Mouse (Mus musculus) limb, embryonic 14.5 days (tissue): ENCODE measurements around the gene Aox2. TPM values are rescaled to one million over a fixed set of nuclear protein-coding genes. Genes with fewer than 3 reads are reported as not detected.

ENCODE experiments used
- ATAC-seq: fragments of 200-750 bp; cut with Nextera tagmentation; 2 replicates; pipeline ENCODE4 v1.8.0; 2017; ENCODE audit warnings: low read depth, moderate number of reproducible peaks, moderate TSS enrichment; ENCODE audit not compliant: low FRiP score
- DNase-seq: peaks from one replicate; pipeline ENCODE4 v3.0.0-alpha.2; 2015; ENCODE audit warnings: low spot score
- H3K27ac ChIP-seq: fragments of 300-500 bp; sonication (generic); replicated peaks from 2 replicates; pipeline ENCODE4 v1.5.1; 2014; ENCODE audit warnings: low read depth, mild to moderate bottlenecking, low read length, moderate library complexity, mixed read lengths
- H3K27me3 ChIP-seq: fragments of 300-500 bp; sonication (generic); 2 replicates; pipeline ENCODE4 v1.6.1; 2014; ENCODE audit warnings: low read length, mixed read lengths; ENCODE audit not compliant: control insufficient read depth, insufficient read depth
- H3K36me3 ChIP-seq: fragments of 300-500 bp; sonication (generic); 2 replicates; pipeline ENCODE4 v1.6.1; 2014; ENCODE audit warnings: mild to moderate bottlenecking, low read length, moderate library complexity, mixed read lengths; ENCODE audit not compliant: control insufficient read depth, insufficient read depth
- H3K4me1 ChIP-seq: fragments of 300-500 bp; sonication (generic); 2 replicates; pipeline ENCODE4 v1.6.1; 2014; ENCODE audit warnings: antibody characterized with exemption, low read length, mixed read lengths; ENCODE audit not compliant: control insufficient read depth, insufficient read depth
- H3K4me2 ChIP-seq: fragments of 300-500 bp; sonication (generic); replicated peaks from 2 replicates; pipeline ENCODE4 v1.6.1; 2014; ENCODE audit warnings: low read depth, mild to moderate bottlenecking, low read length, moderate library complexity; ENCODE audit not compliant: severe bottlenecking
- H3K4me3 ChIP-seq: fragments of 300-500 bp; sonication (generic); replicated peaks from 2 replicates; pipeline ENCODE4 v1.5.1; 2014; ENCODE audit warnings: low read length
- H3K9ac ChIP-seq: fragments of 300-500 bp; sonication (generic); 2 replicates; pipeline ENCODE4 v1.6.1; 2014; ENCODE audit warnings: mild to moderate bottlenecking, low read depth, low read length, moderate library complexity; ENCODE audit not compliant: severe bottlenecking
- H3K9me3 ChIP-seq: fragments of 300-500 bp; sonication (generic); 2 replicates; pipeline ENCODE4 v1.6.1; 2016; ENCODE audit warnings: low read length; ENCODE audit not compliant: control insufficient read depth
- POLR2A ChIP-seq: fragments of 200-500 bp; IDR thresholded peaks from 2 replicates; pipeline ENCODE4 v1.8.0; 2012; ENCODE audit warnings: inconsistent platforms, mild to moderate bottlenecking, moderate library complexity, borderline replicate concordance; ENCODE audit not compliant: insufficient read depth, insufficient read length; ENCODE audit errors: extremely low read depth
- WGBS: fragments of 180-500 bp; shearing (Covaris S2); extraction: QIAGEN DNeasy Blood & Tissue Kit; methylation state at CpG from one replicate; pipeline ENCODE4 v1.1.7; 2014; 5-methylcytosine and 5-hydroxymethylcytosine counted together
- polyA plus RNA-seq, 2 experiments: library from polyadenylated mRNA; depleted of rRNA in 1 of 2; stranded (reverse) in 1 of 2; unstranded in 1 of 2; fragments of >200 nt; fragmentation: Nextera tagmentation in 1 of 2; extraction: Ambion mirVana in 1 of 2; gene quantifications; 2 replicates each; pipeline versions ENCODE4 v1.2.1 to v1.2.3; 2012 to 2014

The Aox2 gene
- polyA plus RNA-seq, 2 experiments: 0.06 to 0.10 TPM

- H3K9me3 ChIP-seq: no peaks in the 10 kb centered on the region
- DNase-seq (no peak), ATAC-seq (no peak)
- H3K9ac ChIP-seq: no peak overlapping the region
- no peaks in the 10 kb centered on the region for H3K4me1 ChIP-seq
- no peaks in the 10 kb centered on the region for H3K27me3 ChIP-seq
- no peak overlapping the region for H3K4me3 ChIP-seq
- no peak for TF ChIP-seq POLR2A
- H3K4me2 ChIP-seq: no peak overlapping the region
- peaks cover 80% of the 10 kb centered on the region for H3K36me3 ChIP-seq
- no peak overlapping the region for H3K27ac ChIP-seq
- 96% methylated on average over 6 of the region's 6 CpGs for WGBS
Measured at GRCm38 (mm10) chr1:58397731-58398130, 119.6 kb downstream of the Aox2 start.

- H3K9ac ChIP-seq: no peak overlapping the region
- H3K4me1 ChIP-seq: no peaks in the 10 kb centered on the region
- H3K9me3 ChIP-seq: no peaks in the 10 kb centered on the region
- no peak for ATAC-seq
- TF ChIP-seq POLR2A: no peak
- H3K36me3 ChIP-seq: peaks cover 89% of the 10 kb centered on the region
- H3K4me3 ChIP-seq: no peak overlapping the region
- no peak overlapping the region for H3K4me2 ChIP-seq
- H3K27me3 ChIP-seq: no peaks in the 10 kb centered on the region
- H3K27ac ChIP-seq: no peak overlapping the region
- DNase-seq: no peak
- WGBS: 95% methylated on average over 6 of the region's 6 CpGs
Measured at GRCm38 (mm10) chr1:58401396-58401795, 123.3 kb downstream of the Aox2 start.

- no peak for TF ChIP-seq POLR2A
- H3K4me2 ChIP-seq: no peak overlapping the region
- ATAC-seq (no peak), DNase-seq (no peak)
- H3K27ac ChIP-seq: no peak overlapping the region
- H3K36me3 ChIP-seq: peaks cover 71% of the 10 kb centered on the region
- WGBS: 92% methylated on average over 5 of the region's 5 CpGs
- no peak overlapping the region for H3K4me3 ChIP-seq
- no peaks in the 10 kb centered on the region for H3K27me3 ChIP-seq
- H3K9me3 ChIP-seq: no peaks in the 10 kb centered on the region
- H3K4me1 ChIP-seq: no peaks in the 10 kb centered on the region
- H3K9ac ChIP-seq: no peak overlapping the region
Measured at GRCm38 (mm10) chr1:58403745-58404144, 125.6 kb downstream of the Aox2 start.

DNA sequence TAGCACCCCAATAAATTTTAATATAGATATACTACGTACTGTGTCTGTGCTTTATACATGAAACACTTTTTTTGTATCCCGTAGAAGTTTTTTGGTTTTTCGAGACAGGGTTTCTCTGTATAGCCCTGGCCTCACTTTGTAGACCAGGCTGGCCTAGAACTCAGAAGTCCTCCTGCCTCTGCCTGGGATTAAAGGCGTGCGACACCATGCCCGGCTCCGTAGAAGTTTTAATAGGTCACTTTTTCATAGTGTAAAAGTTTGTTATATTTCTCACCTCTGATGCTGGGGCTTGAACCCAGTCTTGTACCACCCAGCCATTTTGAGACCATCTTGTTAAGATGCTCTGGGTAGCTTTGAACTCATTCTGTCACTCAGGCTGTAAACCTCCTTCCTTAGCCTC lies 129.2 kb downstream of the Aox2 start:
- no peak for DNase-seq
- Histone ChIP-seq H3K4me2 (no peak overlapping the region), H3K27me3 (no peaks in the 10 kb centered on the region), H3K4me3 (no peak overlapping the region), H3K4me1 (no peaks in the 10 kb centered on the region), H3K27ac (no peak overlapping the region), H3K9ac (no peak overlapping the region), H3K36me3 (peaks cover 64% of the 10 kb centered on the region), H3K9me3 (no peaks in the 10 kb centered on the region)
- no peak for TF ChIP-seq POLR2A
- no peak for ATAC-seq
- WGBS: 94% methylated on average over 7 of the region's 7 CpGs

DNA sequence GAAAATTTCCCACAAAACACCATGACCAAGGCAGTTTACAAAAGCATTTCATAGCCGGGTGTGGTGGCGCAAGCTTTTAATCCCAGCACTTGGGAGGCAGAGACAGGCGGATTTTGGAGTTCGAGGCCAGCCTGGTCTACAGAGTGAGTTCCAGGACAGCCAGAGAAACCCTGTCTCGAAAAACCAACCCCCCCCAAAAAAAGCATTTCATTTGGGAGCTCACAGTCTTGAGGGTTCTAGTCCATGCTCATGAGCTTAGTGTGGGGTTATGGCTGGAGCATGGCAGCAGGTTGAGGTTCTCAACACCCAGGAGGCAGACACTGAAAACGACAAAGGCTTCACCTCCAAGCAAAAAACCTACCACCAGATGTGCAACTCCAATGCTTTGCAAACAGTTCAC lies 130.0 kb downstream of the Aox2 start:
- ATAC-seq (no peak), DNase-seq (no peak)
- H3K9me3 ChIP-seq: no peaks in the 10 kb centered on the region

GRCm38 (mm10) chr1:58409553-58410197 lies 131.5 kb downstream of the Aox2 start:
- WGBS: 69% methylated on average over 5 of the region's 5 CpGs
- no peak for TF ChIP-seq POLR2A
- no peak overlapping the region for H3K4me2 ChIP-seq
- H3K9me3 ChIP-seq: no peaks in the 10 kb centered on the region
- no peak overlapping the region for H3K4me3 ChIP-seq
- H3K4me1 ChIP-seq: no peaks in the 10 kb centered on the region
- H3K27me3 ChIP-seq: no peaks in the 10 kb centered on the region
- no peak overlapping the region for H3K27ac ChIP-seq
- no peak overlapping the region for H3K9ac ChIP-seq
- DNase-seq: no peak
- peaks cover 65% of the 10 kb centered on the region for H3K36me3 ChIP-seq
- ATAC-seq: no peak

More for the DNA sequence above, 130.0 kb downstream of the Aox2 start:
- no peak overlapping the region for H3K4me2 ChIP-seq
- no peak overlapping the region for H3K27ac ChIP-seq
- H3K27me3 ChIP-seq: no peaks in the 10 kb centered on the region
- no peaks in the 10 kb centered on the region for H3K4me1 ChIP-seq
- no peak for TF ChIP-seq POLR2A
- no peak overlapping the region for H3K4me3 ChIP-seq
- 88% methylated on average over 6 of the region's 6 CpGs for WGBS
- no peak overlapping the region for H3K9ac ChIP-seq
- H3K36me3 ChIP-seq: peaks cover 64% of the 10 kb centered on the region
